Mouse (Mus musculus) heart, adult 18-20 months (tissue): ENCODE results near the gene H2al1k. TPM values are rescaled to one million over a fixed set of nuclear protein-coding genes. Genes with fewer than 3 reads are reported as not detected.
"Not testable (repeated sequence)": the region's sequence is repeated elsewhere in the genome, so short reads cannot be mapped to it uniquely, and the experiment has no call there.

Experiments used
- DNase-seq, 2 experiments: peaks; one replicate each; pipeline ENCODE4 v3.0.0; 2021 to 2022; ENCODE audit warnings: mixed read lengths in 1 of 2
- long read RNA-seq, 2 experiments: library from polyadenylated mRNA; stranded (forward); transcript quantifications; one replicate each; pipeline ENCODE4 v2.0.0; 2021
- total RNA-seq, 2 experiments: library from RNA; stranded (reverse); gene quantifications; 2 replicates each; pipeline ENCODE4 v1.2.3; 2021

H2al1k gene
- total RNA-seq, result not detected
- long read RNA-seq, experiment 1, result 0 reads
- long read RNA-seq, experiment 2, result 0 reads

- not testable (repeated sequence) for DNase-seq
Observed at GRCm38 (mm10) chrX:9350327-9350726, at the start of gene H2al1k. H2al1k (plus strand) TSS chrX:9350627.

- no peak for DNase-seq
Observed at GRCm38 (mm10) chrX:9302791-9303190, 47.6 kb upstream of the H2al1k start.

- no peak for DNase-seq
Observed at GRCm38 (mm10) chrX:9303455-9303854, 47.0 kb upstream of the H2al1k start.

DNA sequence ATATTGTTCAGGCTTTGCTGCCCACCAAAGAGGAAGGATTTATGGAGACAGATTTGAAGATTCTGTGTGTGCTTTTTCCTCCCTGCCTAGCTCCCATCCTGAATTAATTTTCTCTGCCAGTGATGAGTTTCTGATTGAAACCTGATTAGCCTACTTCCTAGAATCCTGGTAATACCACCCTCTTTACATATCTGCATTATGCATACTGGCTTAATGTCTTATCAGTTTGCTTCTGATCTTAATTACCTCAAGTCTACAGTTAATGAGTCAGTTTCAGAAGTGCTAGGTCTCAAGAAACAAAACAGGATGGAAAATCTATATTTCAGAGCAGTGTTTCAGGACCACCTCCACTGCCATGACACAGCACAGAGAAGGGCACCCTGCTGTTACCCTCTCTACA is 34.0 kb upstream of the H2al1k start:
- not testable (repeated sequence) for DNase-seq

DNA sequence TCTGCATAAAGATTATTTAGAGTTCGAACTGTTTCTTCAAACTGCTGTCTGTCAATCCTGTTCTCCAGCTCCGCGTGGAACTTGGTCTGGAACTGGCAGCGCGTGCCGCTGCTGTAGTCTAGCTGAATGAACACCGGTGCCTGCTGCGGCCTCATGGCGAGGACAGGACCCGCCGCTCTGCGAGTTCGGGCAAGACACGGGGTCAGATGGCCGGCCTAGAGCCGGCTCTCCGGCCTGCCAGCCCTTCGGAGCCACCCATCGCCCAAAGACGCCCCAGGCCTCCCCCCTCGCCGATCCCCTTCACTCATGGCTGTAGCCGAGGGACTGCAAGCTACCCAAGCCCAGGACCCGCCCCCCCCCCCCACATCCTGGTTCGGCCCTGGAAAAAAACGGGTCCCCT is 22.5 kb upstream of the H2al1k start:
- DNase-seq, result not testable (repeated sequence)

GRCm38 (mm10) chrX:9332366-9332962 is 18.0 kb upstream of the H2al1k start:
- DNase-seq, result not testable (repeated sequence)

GRCm38 (mm10) chrX:9333035-9333434 is 17.4 kb upstream of the H2al1k start:
- peak; percentile 2 to 80 for DNase-seq

- not testable (repeated sequence) for DNase-seq
Observed at GRCm38 (mm10) chrX:9334996-9335395, 15.4 kb upstream of the H2al1k start.

DNA sequence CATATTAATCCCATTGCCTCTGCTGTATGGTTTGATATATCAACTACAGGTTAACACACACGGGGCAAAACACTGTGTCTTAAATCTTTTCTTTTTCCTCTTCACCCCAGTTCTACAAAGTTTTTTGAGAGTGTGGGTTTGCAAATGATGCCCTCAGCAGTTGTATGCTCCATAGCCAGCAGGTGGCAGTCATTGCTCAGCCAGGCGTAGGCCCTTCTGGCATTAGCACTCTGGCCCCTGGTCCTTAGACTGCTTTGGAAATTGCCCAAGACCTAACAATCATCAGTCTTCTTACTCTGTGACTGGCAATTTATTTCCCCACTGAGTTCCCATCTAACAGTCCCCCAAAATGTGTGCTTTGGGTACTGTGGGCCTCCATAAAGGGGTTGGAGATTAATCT is 23.6 kb downstream of the H2al1k start:
- peak in 1 of 2 experiments; percentile 3 for DNase-seq

- not testable (repeated sequence) for DNase-seq
Observed at GRCm38 (mm10) chrX:9375927-9376326, 25.5 kb downstream of the H2al1k start.

Other genes with a start within 250 kb of the H2al1k start
- not detected for gene 4930402K13Rik, start 246.1 kb upstream of the H2al1k start, total RNA-seq
- 1 to 10 TPM; 5.6 to 7.5 TPM for gene Lancl3, start 150.7 kb upstream of the H2al1k start, total RNA-seq
- not detected for gene Gm14862, start 93.7 kb upstream of the H2al1k start, total RNA-seq
- 1 to 10 TPM; 9.3 to 9.6 TPM for gene Xk, start 77.9 kb upstream of the H2al1k start, total RNA-seq
- 1 to 10 TPM in 1 of 2 experiments, not detected in 1; 1.0 TPM for gene H2al1m, start 66.9 kb upstream of the H2al1k start, total RNA-seq
- 10 to 100 TPM in 1 of 2 experiments, 1 to 10 TPM in 1; 5.4 to 11.8 TPM for gene Cybb, start 137.1 kb downstream of the H2al1k start, total RNA-seq
- not detected for gene H2al1o, start 221.8 kb downstream of the H2al1k start, total RNA-seq